Mouse (Mus musculus) brain, embryonic 14.5 days (tissue): ENCODE results near the gene Bank1.

Source experiments
- CTCF ChIP-seq: fragments of 200-500 bp; IDR thresholded peaks from 2 replicates; pipeline ENCODE4 v1.5.1; 2012; ENCODE audit warnings: inconsistent platforms, mild to moderate bottlenecking, moderate library complexity, borderline replicate concordance; ENCODE audit not compliant: insufficient read depth, insufficient read length; ENCODE audit errors: extremely low read depth
- POLR2A ChIP-seq: fragments of 200-500 bp; IDR thresholded peaks from 2 replicates; pipeline ENCODE4 v1.6.1; 2012; ENCODE audit warnings: mild to moderate bottlenecking, inconsistent platforms, borderline replicate concordance; ENCODE audit not compliant: poor library complexity, insufficient read depth, insufficient read length, severe bottlenecking; ENCODE audit errors: extremely low read depth

GRCm38 (mm10) chr3:136086431-136086830 is 239.4 kb downstream of the Bank1 start:
- TF ChIP-seq CTCF (no peak), POLR2A (no peak)
